In the genomic region with DNA sequence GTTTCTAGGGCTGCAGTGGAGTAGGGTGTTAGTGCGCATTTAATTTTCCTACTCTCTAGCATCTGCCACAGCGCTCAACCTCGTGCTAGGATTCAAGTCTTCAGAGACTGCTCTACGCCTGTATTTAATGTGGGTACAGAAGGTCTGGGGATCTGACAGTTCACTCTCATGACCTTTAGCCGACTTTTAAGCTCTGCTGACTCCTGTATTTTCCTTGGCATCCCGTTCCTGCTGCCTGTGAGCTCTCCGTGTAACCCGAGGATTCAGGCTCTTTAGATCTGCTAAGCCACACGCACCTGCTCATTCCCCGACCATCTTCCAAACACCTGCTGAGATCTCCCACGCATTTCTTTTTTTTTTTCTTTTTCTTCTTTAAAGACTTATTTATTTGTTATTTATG, we compare ENCODE assay signal across 29 mouse cellular contexts. TPM values are rescaled to one million over a fixed set of nuclear protein-coding genes. Genes with fewer than 3 reads are reported as not detected.
DNase-seq lines count a peak whose midpoint lies in the region; ATAC-seq and TF ChIP-seq lines count a peak whose summit lies in the region.
"Had no signal": no experiment of that assay in that cellular context is flagged by ENCODE, and none has a peak within 500 bp of the region (broad histone marks: within the 10 kb centered on the region; RNA-seq: fewer than 3 reads in every experiment).

No protein-coding gene starts in this region.

- H3K9me3 ChIP-seq in liver, embryonic 12.5 days (replicated peaks), result no peaks in the 10 kb centered on the region
- no peaks in the 10 kb centered on the region for H3K9me3 ChIP-seq in forebrain, embryonic 16.5 days (ENCODE audit: control insufficient read depth, low read length)
- H3K9me3 ChIP-seq: embryonic facial prominence, embryonic 13.5 days; heart, embryonic 15.5 days; hindbrain, embryonic 15.5 days; midbrain, embryonic 10.5 days had no signal

- intact Hi-C loops in gastrocnemius, adult 2 months (cut with DNase I), result no loop called here

- no peak for ATAC-seq in liver, embryonic 12.5 days
- no peak for ATAC-seq in forebrain, embryonic 16.5 days
- ATAC-seq: CD4-positive, CD25-positive, alpha-beta regulatory T cell, adult 4 months; forebrain, embryonic 13.5 days; midbrain, embryonic 16.5 days had no signal

- peak; percentile 45 for DNase-seq in gastrocnemius, adult 2 months
- DNase-seq in gastrocnemius, postnatal 10 days, result no peak
- DNase-seq in liver, adult 2 months (ENCODE audit: extremely low read depth, low read depth, low spot score), result peak; percentile 45
- peak; percentile 49 to 68 for DNase-seq in kidney, postnatal 25 days
- no peak for DNase-seq in neural tube, embryonic 10.5 days (ENCODE audit: extremely low spot score, low spot score)
- DNase-seq: adrenal gland, postnatal 25 days; cerebellum, adult 11-12 months; cerebellum, postnatal 14 days; gastrocnemius, postnatal 36 days; heart, postnatal 36 days; lung, adult 18-20 months; lung, postnatal 10 days had no signal

- H3K4me1 ChIP-seq in liver, adult 2 months (ENCODE audit: control insufficient read depth, insufficient read depth, low read length), result no peaks in the 10 kb centered on the region
- H3K4me1 ChIP-seq in liver, embryonic 12.5 days, result no peaks in the 10 kb centered on the region
- H3K4me1 ChIP-seq in forebrain, embryonic 16.5 days (replicated peaks; ENCODE audit: control insufficient read depth, insufficient read depth, low read length), result no peaks in the 10 kb centered on the region
- H3K4me1 ChIP-seq: embryonic facial prominence, embryonic 13.5 days; forebrain, embryonic 13.5 days; heart, embryonic 15.5 days; hindbrain, embryonic 15.5 days; midbrain, embryonic 10.5 days had no signal

- TF ChIP-seq POLR2A in liver, adult 2 months (IDR thresholded peaks at IDR 0.05; ENCODE audit: extremely low read depth, insufficient read depth, low read length), result no peak

- no peaks in the 10 kb centered on the region for H3K79me2 ChIP-seq in liver, adult 2 months (ENCODE audit: control insufficient read depth, insufficient read depth, low read length)

- H3K27me3 ChIP-seq in liver, adult 2 months (ENCODE audit: control insufficient read depth, insufficient read depth, low read length), result no peaks in the 10 kb centered on the region
- peaks cover 4% of the 10 kb centered on the region; the same call in 1 of the 2 replicates for H3K27me3 ChIP-seq in liver, embryonic 12.5 days (replicated peaks)
- no peaks in the 10 kb centered on the region for H3K27me3 ChIP-seq in forebrain, embryonic 16.5 days (replicated peaks; ENCODE audit: control insufficient read depth, insufficient read depth, low read length)
- H3K27me3 ChIP-seq: embryonic facial prominence, embryonic 13.5 days; forebrain, embryonic 13.5 days; heart, embryonic 15.5 days; hindbrain, embryonic 15.5 days had no signal

- H3K27ac ChIP-seq in gastrocnemius, adult 2 months, result peak overlapping the region; percentile 70
- H3K27ac ChIP-seq in liver, adult 2 months (replicated peaks; ENCODE audit: insufficient read depth, low read depth, low read length), result no peak overlapping the region
- no peak overlapping the region for H3K27ac ChIP-seq in liver, embryonic 12.5 days
- no peak overlapping the region for H3K27ac ChIP-seq in forebrain, embryonic 16.5 days (ENCODE audit: low read length)
- H3K27ac ChIP-seq: embryonic facial prominence, embryonic 13.5 days; forebrain, embryonic 13.5 days; heart, embryonic 15.5 days; hindbrain, embryonic 15.5 days; midbrain, embryonic 10.5 days; stomach, postnatal 0 days had no signal

- H3K36me3 ChIP-seq in liver, adult 2 months (ENCODE audit: control insufficient read depth, insufficient read depth, low read length), result no peaks in the 10 kb centered on the region
- H3K36me3 ChIP-seq in liver, embryonic 12.5 days, result no peaks in the 10 kb centered on the region
- H3K36me3 ChIP-seq in forebrain, embryonic 16.5 days (ENCODE audit: control insufficient read depth, insufficient read depth), result no peaks in the 10 kb centered on the region
- H3K36me3 ChIP-seq: embryonic facial prominence, embryonic 13.5 days; heart, embryonic 15.5 days; hindbrain, embryonic 15.5 days; midbrain, embryonic 10.5 days had no signal

- H3K4me2 ChIP-seq in liver, embryonic 12.5 days, result no peak overlapping the region
- no peak overlapping the region for H3K4me2 ChIP-seq in forebrain, embryonic 16.5 days (ENCODE audit: low read length)
- H3K4me2 ChIP-seq: embryonic facial prominence, embryonic 13.5 days; forebrain, embryonic 13.5 days; heart, embryonic 15.5 days; hindbrain, embryonic 15.5 days; liver, embryonic 11.5 days had no signal

- peak overlapping the region; percentile 28; the same call in 1 of the 2 replicates for H3K4me3 ChIP-seq in gastrocnemius, adult 2 months
- H3K4me3 ChIP-seq in liver, adult 2 months (ENCODE audit: insufficient read depth, low read depth, low read length), result no peak overlapping the region
- no peak overlapping the region for H3K4me3 ChIP-seq in liver, embryonic 12.5 days
- H3K4me3 ChIP-seq in forebrain, embryonic 16.5 days (replicated peaks; ENCODE audit: low read length), result no peak overlapping the region
- H3K4me3 ChIP-seq: embryonic facial prominence, embryonic 13.5 days; forebrain, embryonic 13.5 days; heart, embryonic 15.5 days; hindbrain, embryonic 15.5 days; midbrain, embryonic 10.5 days had no signal

- no peak for TF ChIP-seq CTCF in gastrocnemius, adult 2 months (IDR thresholded peaks at IDR 0.05)
- TF ChIP-seq CTCF in liver, adult 2 months (IDR thresholded peaks at IDR 0.05; ENCODE audit: low read depth, low read length), result no peak

- 50% methylated on average over 11 of the region's 11 CpGs for WGBS in liver, adult 2 months
- WGBS in liver, embryonic 12.5 days (ENCODE audit: insufficient replicate concordance), result 66% methylated on average over 11 of the region's 11 CpGs
- 64% methylated on average over 11 of the region's 11 CpGs for WGBS in forebrain, embryonic 16.5 days

- no peak overlapping the region for H3K9ac ChIP-seq in liver, adult 2 months (ENCODE audit: low read depth, low read length)
- no peak overlapping the region for H3K9ac ChIP-seq in liver, embryonic 12.5 days
- H3K9ac ChIP-seq in forebrain, embryonic 16.5 days (replicated peaks; ENCODE audit: low read depth, low read length), result no peak overlapping the region
- H3K9ac ChIP-seq: embryonic facial prominence, embryonic 13.5 days; forebrain, embryonic 13.5 days; heart, embryonic 15.5 days; hindbrain, embryonic 15.5 days had no signal

RNA-seq across cellular contexts. Expression of a gene that starts 22.3 kb away (rescaled TPM):
- not detected for total RNA-seq in gastrocnemius, adult 2 months (2021)
- under 1 TPM in 1 of 2 experiments, not detected in 1; 0.16 TPM for total RNA-seq in gastrocnemius, postnatal 10 days (2021)
- total RNA-seq in liver, adult 2 months (2014; rRNA removed), result not detected in 2 replicates
- not detected in 2 replicates for polyA plus RNA-seq in liver, adult 2 months (2012; rRNA removed)
- polyA plus RNA-seq in liver, embryonic 12.5 days (2016; fragmentation: Nextera tagmentation; extraction: Ambion mirVana), result 0.07 and 0.12 TPM in 2 replicates
- polyA plus RNA-seq in forebrain, embryonic 16.5 days (2015; fragmentation: Nextera tagmentation; extraction: Ambion mirVana), result 0.14 TPM in 1 of 2 replicates, not detected in the other
- total RNA-seq: adrenal gland, postnatal 25 days; gastrocnemius, postnatal 36 days; heart, postnatal 36 days had no signal
- polyA plus RNA-seq: CD4-positive, CD25-positive, alpha-beta regulatory T cell, adult 4 months; embryonic facial prominence, embryonic 13.5 days; intestine, embryonic 14.5 days; limb, embryonic 11.5 days; liver, embryonic 11.5 days; midbrain, embryonic 10.5 days; small intestine, adult 2 months; urinary bladder, adult 2 months had no signal

RNA-seq across cellular contexts. Expression of a gene that starts 48.7 kb away (rescaled TPM):
- total RNA-seq in gastrocnemius, adult 2 months (2021), result 1 to 10 TPM; 1.8 to 6.9 TPM
- 1 to 10 TPM; 1.9 TPM for total RNA-seq in gastrocnemius, postnatal 10 days (2021)
- 0.09 and 0.27 TPM in 2 replicates for total RNA-seq in liver, adult 2 months (2014; rRNA removed)
- 0.30 and 0.34 TPM in 2 replicates for polyA plus RNA-seq in liver, adult 2 months (2012; rRNA removed)
- polyA plus RNA-seq in liver, embryonic 12.5 days (2016; fragmentation: Nextera tagmentation; extraction: Ambion mirVana), result 1.4 and 1.5 TPM in 2 replicates
- 1.9 and 2.1 TPM in 2 replicates for polyA plus RNA-seq in forebrain, embryonic 16.5 days (2015; fragmentation: Nextera tagmentation; extraction: Ambion mirVana)

RNA-seq across cellular contexts. Expression of a gene that starts 54.4 kb away (rescaled TPM):
- total RNA-seq in gastrocnemius, adult 2 months (2021), result 10 to 100 TPM; 14.1 to 46.8 TPM
- total RNA-seq in gastrocnemius, postnatal 10 days (2021), result 10 to 100 TPM; 25.0 to 30.4 TPM
- 7.0 and 10.1 TPM in 2 replicates for total RNA-seq in liver, adult 2 months (2014; rRNA removed)
- polyA plus RNA-seq in liver, adult 2 months (2012; rRNA removed), result 5.6 and 6.9 TPM in 2 replicates
- polyA plus RNA-seq in liver, embryonic 12.5 days (2016; fragmentation: Nextera tagmentation; extraction: Ambion mirVana), result 78.2 and 80.8 TPM in 2 replicates
- polyA plus RNA-seq in forebrain, embryonic 16.5 days (2015; fragmentation: Nextera tagmentation; extraction: Ambion mirVana), result 56.0 and 66.4 TPM in 2 replicates

RNA-seq across cellular contexts. Expression of a gene that starts 59.9 kb away (rescaled TPM):
- total RNA-seq in gastrocnemius, adult 2 months (2021), result 100 to 1,000 TPM; 192 to 318 TPM
- total RNA-seq in gastrocnemius, postnatal 10 days (2021), result 100 to 1,000 TPM; 204 to 410 TPM
- total RNA-seq in liver, adult 2 months (2014; rRNA removed), result not detected in 2 replicates
- polyA plus RNA-seq in liver, adult 2 months (2012; rRNA removed), result not detected in 2 replicates
- 0.37 and 1.1 TPM in 2 replicates for polyA plus RNA-seq in liver, embryonic 12.5 days (2016; fragmentation: Nextera tagmentation; extraction: Ambion mirVana)
- 0.24 TPM in 1 of 2 replicates, not detected in the other for polyA plus RNA-seq in forebrain, embryonic 16.5 days (2015; fragmentation: Nextera tagmentation; extraction: Ambion mirVana)
- total RNA-seq: adrenal gland, postnatal 25 days; heart, postnatal 36 days; layer of hippocampus, adult 18-20 months; neutrophil, adult 5-6 weeks had no signal
- polyA plus RNA-seq: CD4-positive, CD25-positive, alpha-beta regulatory T cell, adult 4 months; forebrain, embryonic 13.5 days; intestine, embryonic 14.5 days; urinary bladder, adult 2 months had no signal

Comparison
In these comparisons a context has a peak if more than half of its experiments do, and no peak if none do; other contexts are left out.
1. DNase-seq: peak in gastrocnemius, adult 2 months (single experiment), liver, adult 2 months (single experiment) and kidney, postnatal 25 days (2 of 2); none in gastrocnemius, postnatal 10 days (single experiment) and neural tube, embryonic 10.5 days (single experiment).